Mouse (Mus musculus) intestine, embryonic 16.5 days (tissue): ENCODE measurements around the gene Parg. TPM values are rescaled to one million over a fixed set of nuclear protein-coding genes. Genes with fewer than 3 reads are reported as not detected.
"Not testable (repeated sequence)": the region's sequence is repeated elsewhere in the genome, so short reads cannot be mapped to it uniquely, and the experiment has no call there.

ENCODE experiments used
- ATAC-seq: fragments of 200-750 bp; cut with Nextera tagmentation; 2 replicates; pipeline ENCODE4 v1.8.0; 2017; ENCODE audit warnings: moderate TSS enrichment, moderate library complexity
- H3K27ac ChIP-seq: fragments of 300-500 bp; sonication (generic); 2 replicates; pipeline ENCODE4 v1.5.1; 2014; ENCODE audit warnings: mild to moderate bottlenecking, low read length
- H3K27me3 ChIP-seq: fragments of 300-500 bp; sonication (generic); replicated peaks from 2 replicates; pipeline ENCODE4 v1.6.1; 2014; ENCODE audit warnings: low read length, control low read depth, mixed read lengths; ENCODE audit not compliant: control insufficient read depth, insufficient read depth
- H3K36me3 ChIP-seq: fragments of 300-500 bp; sonication (generic); 2 replicates; pipeline ENCODE4 v1.6.1; 2014; ENCODE audit warnings: low read length, control low read depth; ENCODE audit not compliant: control insufficient read depth, insufficient read depth
- H3K4me1 ChIP-seq: fragments of 300-500 bp; sonication (generic); 2 replicates; pipeline ENCODE4 v1.6.1; 2014; ENCODE audit warnings: low read length, control low read depth, mixed read lengths; ENCODE audit not compliant: control insufficient read depth, insufficient read depth
- H3K4me2 ChIP-seq: fragments of 300-500 bp; sonication (generic); 2 replicates; pipeline ENCODE4 v1.6.1; 2014; ENCODE audit warnings: low read depth, low read length, control low read depth
- H3K4me3 ChIP-seq: fragments of 300-500 bp; sonication (generic); 2 replicates; pipeline ENCODE4 v1.5.1; 2014; ENCODE audit warnings: mild to moderate bottlenecking, low read length
- H3K9ac ChIP-seq: fragments of 300-500 bp; sonication (generic); 2 replicates; pipeline ENCODE4 v1.6.1; 2014; ENCODE audit warnings: low read depth, low read length
- H3K9me3 ChIP-seq: fragments of 300-500 bp; sonication (generic); 2 replicates; pipeline ENCODE4 v1.6.1; 2016; ENCODE audit warnings: low read length, control low read depth; ENCODE audit not compliant: control insufficient read depth
- WGBS: fragments of 180-500 bp; shearing (Covaris S2); extraction: QIAGEN DNeasy Blood & Tissue Kit; methylation state at CpG from one replicate; pipeline ENCODE4 v1.1.7; 2014; 5-methylcytosine and 5-hydroxymethylcytosine counted together
- polyA plus RNA-seq: library from polyadenylated mRNA; unstranded; fragments of >200 nt; fragmentation: Nextera tagmentation; extraction: Ambion mirVana; gene quantifications from 2 replicates; pipeline ENCODE4 v1.2.1, GENCODE M21; 2015

The Parg gene
- polyA plus RNA-seq, 1 experiment from 2014 or later: 28.2 TPM

DNA sequence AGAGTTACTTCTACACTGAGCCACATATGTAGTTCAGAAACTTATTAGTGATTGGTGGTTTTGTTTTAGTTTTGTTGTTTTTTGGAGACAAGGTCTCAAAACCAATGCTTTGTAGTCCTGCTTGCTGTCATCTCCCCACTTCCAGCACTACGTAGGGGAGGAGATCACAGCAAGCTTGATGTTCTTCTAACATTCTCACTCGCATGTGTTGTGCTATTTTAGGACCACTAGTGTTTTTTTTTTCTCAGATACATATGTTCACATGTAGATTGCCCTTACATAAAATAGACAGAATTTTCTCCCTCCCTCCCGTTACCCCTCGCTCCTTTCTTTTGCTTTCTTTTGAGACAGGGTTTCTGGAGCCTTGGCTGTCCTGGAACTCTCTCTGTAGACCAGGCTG lies 31.6 kb upstream of the Parg start:
- H3K9me3 ChIP-seq: no peaks in the 10 kb centered on the region
- no peaks in the 10 kb centered on the region for H3K27me3 ChIP-seq
- no peak overlapping the region for H3K9ac ChIP-seq
- ATAC-seq: no peak
- H3K27ac ChIP-seq: no peak overlapping the region
- H3K4me1 ChIP-seq: peaks cover 10% of the 10 kb centered on the region; the same call in 1 of the 2 replicates
- 89% methylated on average over 4 of the region's 4 CpGs for WGBS
- no peak overlapping the region for H3K4me3 ChIP-seq
- H3K4me2 ChIP-seq: no peak overlapping the region
- H3K36me3 ChIP-seq: peaks cover 8% of the 10 kb centered on the region

DNA sequence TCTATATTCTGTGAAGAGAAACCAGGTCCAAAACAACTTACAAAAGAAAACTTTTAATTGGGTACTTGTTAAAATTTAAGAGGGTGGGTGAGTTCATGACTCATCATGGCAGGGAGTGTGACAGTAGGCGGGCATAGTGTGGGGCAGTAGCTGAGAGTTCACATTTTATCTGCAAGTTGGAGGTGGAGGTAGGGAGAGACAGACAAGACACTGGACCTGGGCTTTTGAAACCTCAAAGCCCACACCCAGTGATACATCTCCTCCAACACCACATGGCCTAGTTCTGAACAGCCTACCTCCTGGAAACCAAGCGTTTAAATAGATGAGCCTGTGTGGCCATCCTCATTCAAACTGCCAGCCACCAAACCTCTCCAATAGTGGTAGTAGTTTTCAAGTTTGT lies 26.4 kb upstream of the Parg start:
- no peak overlapping the region for H3K9ac ChIP-seq
- ATAC-seq: no peak
- no peak overlapping the region for H3K4me2 ChIP-seq
- peaks cover 17% of the 10 kb centered on the region for H3K36me3 ChIP-seq
- no peaks in the 10 kb centered on the region for H3K4me1 ChIP-seq
- no peak overlapping the region for H3K4me3 ChIP-seq
- 88% methylated on average over 2 of the region's 2 CpGs for WGBS
- H3K27me3 ChIP-seq: no peaks in the 10 kb centered on the region
- H3K9me3 ChIP-seq: no peaks in the 10 kb centered on the region
- no peak overlapping the region for H3K27ac ChIP-seq

DNA sequence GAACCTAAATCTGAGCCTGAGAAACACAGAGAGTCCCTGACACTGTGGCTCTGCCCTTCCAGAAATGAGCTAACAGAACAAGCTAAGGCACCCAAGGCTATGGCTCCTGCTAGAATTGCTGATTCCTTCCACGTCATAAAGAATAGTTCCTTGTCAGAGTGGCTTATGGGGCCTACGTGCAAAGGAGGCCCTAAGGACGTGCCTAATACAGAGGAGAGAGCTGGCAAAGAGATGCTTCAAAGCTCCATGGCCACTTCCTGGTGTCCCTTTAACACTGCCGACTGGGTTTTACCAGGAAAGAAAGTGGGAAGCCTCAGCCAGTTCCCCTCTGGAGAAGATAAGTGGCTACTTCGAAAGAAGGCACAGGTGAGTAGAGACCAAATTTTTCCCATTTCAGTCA lies 25.2 kb upstream of the Parg start:
- peaks cover 15% of the 10 kb centered on the region for H3K36me3 ChIP-seq
- 76% methylated on average over 4 of the region's 5 CpGs for WGBS
- ATAC-seq: peak; percentile 53; the same call in 1 of the 2 replicates

DNA sequence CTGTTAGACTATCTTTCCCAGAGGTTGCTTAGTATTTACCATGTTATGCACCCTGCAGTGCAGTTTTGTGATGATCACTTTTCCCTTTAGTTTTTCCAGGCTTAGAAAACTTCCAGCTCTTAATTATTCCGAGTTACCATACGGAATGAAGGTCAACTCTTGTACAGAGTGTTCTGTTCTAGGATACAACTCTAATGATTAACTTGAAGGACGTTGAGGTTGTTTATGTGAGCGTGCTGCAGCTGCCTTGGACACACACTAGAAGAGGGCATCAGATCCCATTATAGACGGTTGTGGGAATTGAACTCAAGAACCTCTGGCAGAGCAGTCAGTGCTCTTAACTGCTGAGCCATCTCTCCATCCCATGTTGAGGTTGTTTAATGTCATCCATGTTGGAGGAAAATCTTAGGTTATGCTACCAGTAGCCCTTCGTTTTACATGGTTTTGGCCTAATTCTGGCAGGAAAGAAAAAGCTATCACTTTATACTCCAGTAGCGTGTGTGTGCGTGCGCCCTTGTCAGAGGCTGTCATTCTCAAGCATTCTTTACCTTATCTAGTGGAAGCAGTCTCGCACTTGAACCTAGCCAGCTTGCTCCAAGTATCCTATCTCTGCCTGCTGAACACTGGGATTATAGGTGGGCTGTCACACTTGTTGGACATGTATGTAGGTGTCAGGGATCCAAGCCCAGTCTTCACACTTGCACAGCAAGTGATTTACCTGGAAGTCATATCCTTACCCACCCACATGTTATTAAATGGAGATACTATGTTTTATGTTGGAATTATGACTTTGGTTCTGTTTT lies 22.2 kb upstream of the Parg start:
- Histone ChIP-seq H3K9me3 (no peaks in the 10 kb centered on the region), H3K4me3 (no peak overlapping the region), H3K4me1 (no peaks in the 10 kb centered on the region), H3K36me3 (peaks cover 18% of the 10 kb centered on the region), H3K27ac (no peak overlapping the region), H3K27me3 (no peaks in the 10 kb centered on the region), H3K9ac (no peak overlapping the region), H3K4me2 (no peak overlapping the region)
- WGBS: 83% methylated on average over 10 of the region's 10 CpGs
- ATAC-seq: peak; percentile 34; the same call in 1 of the 2 replicates

More for the DNA sequence above, 25.2 kb upstream of the Parg start:
- not testable (repeated sequence) for H3K9me3 ChIP-seq, H3K9ac ChIP-seq, H3K4me1 ChIP-seq, H3K27ac ChIP-seq, H3K4me2 ChIP-seq, H3K27me3 ChIP-seq, H3K4me3 ChIP-seq

DNA sequence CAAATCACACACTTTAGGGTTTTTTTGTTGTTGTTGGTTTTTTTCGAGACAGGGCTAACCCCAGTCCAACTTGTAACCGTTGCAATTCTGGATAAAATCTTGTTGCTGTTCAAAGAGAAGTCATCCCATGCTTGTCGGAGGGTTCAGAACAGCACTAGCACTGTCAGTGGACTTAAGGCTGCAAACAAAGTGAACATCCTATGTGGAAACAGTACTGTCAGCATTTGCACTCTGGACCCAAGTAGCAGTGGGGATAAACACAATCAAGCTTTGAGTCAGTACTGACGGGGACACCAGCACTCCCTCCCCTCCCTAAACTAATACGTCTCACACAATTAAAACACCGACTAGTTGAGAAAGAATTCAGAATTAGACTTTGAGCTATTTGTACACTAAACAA lies 20.9 kb upstream of the Parg start:
- Histone ChIP-seq H3K27ac (no peak overlapping the region), H3K4me3 (no peak overlapping the region), H3K27me3 (no peaks in the 10 kb centered on the region), H3K9me3 (no peaks in the 10 kb centered on the region), H3K36me3 (peaks cover 15% of the 10 kb centered on the region), H3K4me2 (no peak overlapping the region), H3K9ac (no peak overlapping the region), H3K4me1 (no peaks in the 10 kb centered on the region)
- no peak for ATAC-seq
- 84% methylated on average over 6 of the region's 6 CpGs for WGBS

DNA sequence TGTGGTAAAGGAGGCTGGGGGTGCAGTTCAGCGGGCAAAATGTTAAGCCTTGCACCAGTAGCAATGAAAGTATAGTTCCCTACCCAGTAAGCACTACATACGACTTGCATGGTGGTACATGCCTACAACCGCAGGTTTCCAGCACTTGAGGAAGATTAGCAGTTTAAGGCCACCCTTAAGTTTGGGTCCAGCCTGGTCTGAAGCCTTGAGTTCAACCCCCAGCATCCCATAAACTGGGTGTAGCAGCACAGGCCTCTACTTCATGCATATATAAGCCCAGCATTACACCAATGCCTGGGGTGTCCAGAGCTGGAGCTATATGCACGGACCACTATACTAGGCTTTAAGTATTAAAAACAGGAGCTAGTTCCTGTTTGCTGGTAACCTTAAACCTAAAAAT lies 17.9 kb upstream of the Parg start:
- 94% methylated on average over 4 of the region's 4 CpGs for WGBS
- Histone ChIP-seq H3K4me1 (no peaks in the 10 kb centered on the region), H3K27me3 (no peaks in the 10 kb centered on the region), H3K9me3 (no peaks in the 10 kb centered on the region), H3K9ac (no peak overlapping the region), H3K4me3 (no peak overlapping the region), H3K36me3 (peaks cover 15% of the 10 kb centered on the region), H3K4me2 (no peak overlapping the region), H3K27ac (no peak overlapping the region)
- ATAC-seq: no peak

DNA sequence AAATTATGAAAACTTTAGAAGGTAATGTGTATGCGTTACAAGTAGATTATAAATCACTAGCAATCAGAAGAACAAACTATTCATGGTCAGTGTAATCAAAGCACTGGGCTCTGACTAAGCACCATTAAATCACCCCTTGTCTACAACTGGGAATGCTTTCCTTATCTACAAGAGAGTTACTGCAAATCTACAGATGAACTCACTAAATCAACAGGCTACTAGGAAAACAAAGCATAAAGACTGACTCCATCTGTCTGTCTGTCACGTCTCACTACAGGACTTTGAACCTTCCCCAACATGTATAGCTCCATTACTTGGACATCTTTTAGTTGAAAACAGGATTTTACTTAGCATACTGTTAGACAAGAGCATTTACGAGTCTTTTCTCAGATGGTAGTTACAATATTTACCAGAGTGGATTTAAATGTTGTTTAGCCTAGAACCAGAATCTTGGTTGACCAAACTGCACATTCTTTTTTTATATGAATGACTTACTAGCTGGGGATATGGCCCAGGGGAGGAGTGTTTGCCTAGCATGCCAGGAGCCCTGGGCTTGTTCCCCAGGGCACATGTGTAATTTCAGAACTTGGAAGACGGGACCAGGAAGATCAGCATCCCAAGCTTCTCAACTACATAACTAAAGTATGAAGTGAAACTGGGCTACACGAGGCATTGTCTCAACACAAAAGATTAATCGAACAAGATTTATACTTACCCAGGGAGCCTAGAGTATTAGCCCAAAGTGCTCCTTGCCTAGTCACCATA lies 10.9 kb upstream of the Parg start:
- peaks cover 6% of the 10 kb centered on the region for H3K4me1 ChIP-seq
- peaks cover 5% of the 10 kb centered on the region for H3K36me3 ChIP-seq
- no peak overlapping the region for H3K9ac ChIP-seq
- no peak overlapping the region for H3K4me3 ChIP-seq
- ATAC-seq: peak; percentile 92
- no peaks in the 10 kb centered on the region for H3K9me3 ChIP-seq
- no peaks in the 10 kb centered on the region for H3K27me3 ChIP-seq
- WGBS: 60% methylated on average over 6 of the region's 6 CpGs
- peak overlapping the region; percentile 54 for H3K27ac ChIP-seq
- no peak overlapping the region for H3K4me2 ChIP-seq

DNA sequence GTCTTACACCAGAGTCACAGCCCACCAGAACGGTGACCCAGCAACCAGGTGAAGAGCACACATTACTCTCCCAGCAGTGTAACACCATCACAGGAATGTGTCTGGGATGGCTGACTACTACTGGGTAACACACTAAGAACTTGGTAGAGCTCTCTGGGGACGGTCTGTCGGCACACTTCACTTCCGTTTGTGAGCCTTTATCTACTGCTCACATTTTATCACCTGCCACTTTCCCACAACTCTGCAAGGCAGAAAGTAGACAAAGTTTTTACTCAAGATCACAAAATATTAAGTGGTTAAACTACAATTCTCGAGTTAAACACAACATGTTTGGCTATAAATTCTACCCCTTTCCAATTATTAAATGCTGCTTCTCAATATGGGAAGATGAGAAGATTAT lies 9.8 kb upstream of the Parg start:
- no peak for ATAC-seq
- no peak overlapping the region for H3K4me2 ChIP-seq
- no peaks in the 10 kb centered on the region for H3K9me3 ChIP-seq
- H3K4me1 ChIP-seq: peaks cover 6% of the 10 kb centered on the region
- 72% methylated on average over 5 of the region's 5 CpGs for WGBS
- no peaks in the 10 kb centered on the region for H3K27me3 ChIP-seq
- no peak overlapping the region for H3K9ac ChIP-seq
- H3K4me3 ChIP-seq: no peak overlapping the region
- peaks cover 7% of the 10 kb centered on the region for H3K36me3 ChIP-seq
- peak overlapping the region; percentile 33; the same call in 1 of the 2 replicates for H3K27ac ChIP-seq

DNA sequence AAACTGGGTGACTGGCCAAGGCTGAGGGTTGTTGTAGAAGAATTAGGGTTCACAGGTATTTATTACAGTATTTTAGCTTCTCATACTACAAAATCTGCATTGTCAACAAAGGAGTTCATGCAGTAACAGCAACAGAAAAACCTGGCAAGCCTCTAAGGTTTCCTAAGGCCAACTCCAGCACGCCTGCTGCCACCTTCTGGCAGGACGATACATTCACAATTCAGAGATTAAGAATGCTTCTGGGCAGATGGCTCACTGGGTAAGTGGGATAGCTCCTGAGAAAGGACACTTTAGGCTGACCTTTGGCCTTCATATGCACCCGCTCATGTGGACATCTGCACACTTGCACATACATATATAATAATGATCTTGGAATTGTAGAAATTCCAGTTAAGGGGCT lies 9.3 kb upstream of the Parg start:
- peak; percentile 41; the same call in 1 of the 2 replicates for ATAC-seq
- peaks cover 6% of the 10 kb centered on the region for H3K4me1 ChIP-seq
- no peak overlapping the region for H3K4me2 ChIP-seq
- H3K27me3 ChIP-seq: no peaks in the 10 kb centered on the region
- no peak overlapping the region for H3K27ac ChIP-seq
- 36% methylated on average over 3 of the region's 3 CpGs for WGBS
- H3K36me3 ChIP-seq: peaks cover 10% of the 10 kb centered on the region
- H3K9me3 ChIP-seq: no peaks in the 10 kb centered on the region
- no peak overlapping the region for H3K4me3 ChIP-seq
- H3K9ac ChIP-seq: no peak overlapping the region
